Mouse (Mus musculus): ENCODE data around the gene Gtf2f2.

DNA sequence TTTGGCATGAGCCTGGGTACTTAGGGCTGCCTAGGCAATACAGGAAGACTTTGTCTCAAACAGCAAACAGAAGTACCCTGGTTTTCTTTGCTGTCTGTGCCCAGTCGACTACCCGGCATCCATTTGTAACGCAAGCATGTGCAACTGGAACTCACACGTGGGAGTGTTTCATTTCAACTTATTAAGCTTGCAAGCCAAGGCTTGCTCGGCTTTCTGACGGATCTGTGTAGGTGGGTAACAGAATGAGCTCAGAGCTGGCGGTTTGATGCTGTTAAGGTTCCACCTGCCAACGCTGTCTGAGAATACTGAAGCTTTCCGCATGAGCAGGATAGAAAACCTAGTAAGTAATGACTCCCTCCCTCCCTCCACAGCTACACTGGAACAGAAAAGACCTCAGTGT is 118.5 kb downstream of the Gtf2f2 start:
- TF ChIP-seq CTCF (IDR thresholded peaks at IDR 0.05), result no peak
- TF ChIP-seq EP300 (IDR thresholded peaks at IDR 0.05), result no peak

Data from lung, postnatal 0 days (tissue).